Mouse (Mus musculus) ES-E14 (cell line): ENCODE data around the gene Kcnk5. TPM values are rescaled to one million over a fixed set of nuclear protein-coding genes. Genes with fewer than 3 reads are reported as not detected.

ENCODE experiments used
- DNase-seq: peaks from one replicate; pipeline ENCODE4 v3.0.0-alpha.2; 2013; ENCODE audit warnings: low read depth, low spot score
- H3K27ac ChIP-seq: 2 replicates; pipeline ENCODE4 v1.5.1; 2012; ENCODE audit warnings: low read depth, mild to moderate bottlenecking, low read length, moderate library complexity, mixed read lengths; ENCODE audit not compliant: poor library complexity, insufficient read depth, severe bottlenecking
- H3K36me3 ChIP-seq: 2 replicates; pipeline ENCODE4 v1.6.1; 2012; ENCODE audit warnings: mild to moderate bottlenecking, low read length, moderate library complexity, mixed read lengths; ENCODE audit not compliant: control insufficient read depth, poor library complexity, insufficient read depth, severe bottlenecking
- H3K4me1 ChIP-seq, 2 experiments: fragments of 150-350 bp in 1 of 2; sonication (generic) in 1 of 2; 2 replicates each; pipeline ENCODE4 v1.6.1; 2012; ENCODE audit warnings: low read length in 2 of 2, mild to moderate bottlenecking in 1 of 2, mixed read lengths in 1 of 2; ENCODE audit not compliant: control insufficient read depth in 2 of 2, insufficient read depth in 2 of 2, poor library complexity in 1 of 2
- H3K4me3 ChIP-seq, 2 experiments: fragments of 150-350 bp in 1 of 2; sonication (generic) in 1 of 2; 2 replicates each; pipeline ENCODE4 v1.5.1; 2012; ENCODE audit warnings: low read length in 2 of 2, low read depth in 1 of 2, mild to moderate bottlenecking in 1 of 2, mixed read lengths in 1 of 2; ENCODE audit not compliant: insufficient read depth in 1 of 2, poor library complexity in 1 of 2, severe bottlenecking in 1 of 2
- H3K9ac ChIP-seq: 2 replicates; pipeline ENCODE4 v1.6.1; 2012; ENCODE audit warnings: low read depth, mild to moderate bottlenecking, low read length, mixed read lengths; ENCODE audit not compliant: poor library complexity, insufficient read depth, severe bottlenecking
- H3K9me3 ChIP-seq: fragments of 150-350 bp; sonication (generic); 2 replicates; pipeline ENCODE4 v1.6.1; 2012; ENCODE audit warnings: low read depth, mild to moderate bottlenecking, low read length; ENCODE audit not compliant: control insufficient read depth, insufficient read depth
- CHD2 ChIP-seq: IDR thresholded peaks from 2 replicates; pipeline ENCODE4 v1.6.1; 2014; ENCODE audit warnings: mild to moderate bottlenecking, low read depth, low read length, inconsistent platforms
- HCFC1 ChIP-seq: IDR thresholded peaks from 2 replicates; pipeline ENCODE4 v1.6.1; 2012; ENCODE audit warnings: low read length, inconsistent platforms, borderline replicate concordance; ENCODE audit not compliant: insufficient read depth
- MAFK ChIP-seq: IDR thresholded peaks from 2 replicates; pipeline ENCODE4 v1.6.1; 2014; ENCODE audit warnings: mild to moderate bottlenecking, low read depth, low read length, inconsistent platforms; ENCODE audit not compliant: insufficient read depth
- ZC3H11A ChIP-seq: IDR thresholded peaks from 2 replicates; pipeline ENCODE4 v1.6.1; 2012; ENCODE audit warnings: low read depth, mild to moderate bottlenecking, inconsistent platforms, low read length, borderline replicate concordance
- ZNF384 ChIP-seq: IDR thresholded peaks from 2 replicates; pipeline ENCODE4 v1.6.1; 2012; ENCODE audit warnings: low read depth, low read length, inconsistent platforms
- in situ Hi-C, 2 experiments: fragments of 600-800 bp; cut with MboI; formaldehyde crosslinking; loops; one replicate each; pipeline ENCODE4 v1.15.1; 2025; ENCODE audit warnings: low sequenced_read_pairs in 2 of 2, inconsistent platforms in 1 of 2; ENCODE audit not compliant: unreplicated experiment in 2 of 2
- total RNA-seq: library from RNA; depleted of rRNA; stranded (reverse); fragments of 300-350 nt; gene quantifications from 2 replicates; pipeline ENCODE4 v1.2.3, GENCODE M21; 2012

Gene Kcnk5
- total RNA-seq, 1 experiment, result 68.6 TPM

DNA sequence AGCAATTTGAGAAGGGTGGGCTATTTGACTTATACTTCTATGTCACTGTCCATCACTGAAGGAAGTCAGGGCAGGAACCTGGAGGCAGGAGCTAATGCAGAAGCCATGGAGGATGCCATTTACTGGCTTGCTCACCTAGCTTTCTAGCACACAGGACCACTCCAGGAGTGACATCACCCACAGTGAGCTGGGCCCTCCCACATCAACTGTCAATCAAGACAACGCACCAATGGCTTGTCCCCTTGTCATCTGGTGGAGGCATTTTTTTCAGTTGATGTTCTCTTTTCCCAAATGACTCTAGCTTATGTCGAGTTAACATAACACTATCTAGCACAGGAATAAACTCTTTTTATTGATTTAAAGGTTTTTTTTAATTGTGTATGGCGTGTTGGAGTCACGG is 12.4 kb downstream of the Kcnk5 start:
- Histone ChIP-seq H3K9ac (no peak overlapping the region), H3K9me3 (no peaks in the 10 kb centered on the region), H3K4me3 (no peak overlapping the region), H3K36me3 (peaks cover 46% of the 10 kb centered on the region), H3K4me1 (peaks cover 12 to 27% of the 10 kb centered on the region in 2 experiments), H3K27ac (no peak overlapping the region)
- in situ Hi-C loops, result no loop called here
- DNase-seq, result no peak
- TF ChIP-seq ZC3H11A, result no peak
- TF ChIP-seq ZNF384, result 0 out of 2 replicates have a peak, but pooled peaks have one; percentile 17

DNA sequence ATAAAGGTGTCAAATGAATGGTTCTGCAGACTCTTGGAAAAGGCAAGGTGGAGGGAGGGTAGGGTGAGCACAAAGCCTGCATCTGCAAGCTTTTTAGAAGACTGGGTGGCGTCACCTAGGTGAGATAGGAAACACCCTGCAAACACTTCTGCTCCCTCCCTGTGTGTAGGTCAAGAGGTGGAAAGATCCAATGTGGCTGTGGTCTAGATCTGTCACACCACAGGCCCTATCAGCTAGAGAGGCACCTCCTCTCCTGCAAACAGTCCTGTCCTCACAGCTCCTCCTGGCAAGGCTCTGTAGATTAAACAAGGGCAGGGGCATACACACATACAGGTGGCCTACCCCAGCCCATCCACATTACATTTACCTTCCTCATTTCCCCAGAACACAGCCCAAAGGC is 13.1 kb downstream of the Kcnk5 start:
- peaks cover 11 to 27% of the 10 kb centered on the region in 2 experiments for H3K4me1 ChIP-seq
- H3K9me3 ChIP-seq, result no peaks in the 10 kb centered on the region
- H3K36me3 ChIP-seq, result peaks cover 47% of the 10 kb centered on the region
- no peak overlapping the region for H3K27ac ChIP-seq
- no peak overlapping the region for H3K9ac ChIP-seq
- no peak for TF ChIP-seq CHD2
- TF ChIP-seq ZNF384, result no peak
- no peak for TF ChIP-seq ZC3H11A
- no peak for TF ChIP-seq HCFC1
- TF ChIP-seq MAFK, result no peak
- H3K4me3 ChIP-seq, result no peak overlapping the region
- in situ Hi-C loops, result no loop called here
- DNase-seq, result no peak

DNA sequence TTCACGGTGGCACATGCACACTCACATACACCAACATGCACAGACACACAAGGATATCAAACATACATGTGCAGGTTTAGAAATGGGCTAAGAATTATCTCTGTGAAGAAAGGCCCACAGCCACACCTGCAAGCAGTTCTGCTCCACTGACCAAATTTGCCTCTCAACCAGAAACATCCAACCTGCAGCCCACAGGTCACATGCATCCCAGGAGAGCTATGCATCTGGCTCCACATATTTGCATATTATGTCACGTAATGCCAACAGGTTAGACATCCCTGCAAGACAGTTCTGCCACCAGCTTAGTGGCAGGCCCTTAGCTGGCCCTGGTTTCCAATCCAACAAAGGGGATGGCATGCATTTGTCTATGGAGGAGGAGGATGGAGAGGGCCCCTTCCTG is 13.6 kb downstream of the Kcnk5 start:
- Histone ChIP-seq H3K4me3 (no peak overlapping the region), H3K36me3 (peaks cover 50% of the 10 kb centered on the region), H3K9ac (no peak overlapping the region), H3K27ac (no peak overlapping the region), H3K4me1 (peaks cover 10 to 29% of the 10 kb centered on the region in 2 experiments; a peak in 3 of 4 replicates), H3K9me3 (no peaks in the 10 kb centered on the region)
- in situ Hi-C loops, result no loop called here
- DNase-seq, result no peak
- TF ChIP-seq ZC3H11A (no peak), ZNF384 (no peak), CHD2 (no peak), HCFC1 (no peak), MAFK (no peak)

DNA sequence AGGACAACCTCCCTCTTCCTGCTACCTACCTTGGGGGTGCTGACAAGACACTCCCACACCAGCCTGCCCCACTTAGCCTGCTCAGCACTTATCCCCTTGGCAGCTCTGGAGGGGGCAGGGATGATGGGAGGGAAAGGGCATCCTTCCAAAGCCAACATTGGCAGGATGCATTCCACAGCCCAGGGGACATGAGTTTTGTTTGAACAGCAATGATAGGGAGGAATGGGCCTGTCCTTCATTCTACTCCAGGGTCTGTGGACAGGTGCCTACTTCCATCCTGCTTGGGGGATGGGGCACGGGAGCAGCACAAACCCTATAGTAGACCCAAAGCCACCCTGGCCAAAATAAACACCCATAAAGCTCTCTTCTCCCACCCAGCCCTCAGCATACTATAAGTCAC is 16.2 kb downstream of the Kcnk5 start:
- no peak for DNase-seq
- Histone ChIP-seq H3K4me1 (peaks cover 5 to 35% of the 10 kb centered on the region in 2 experiments; a peak in 3 of 4 replicates), H3K9ac (no peak overlapping the region), H3K36me3 (peaks cover 43% of the 10 kb centered on the region), H3K9me3 (no peaks in the 10 kb centered on the region), H3K4me3 (no peak overlapping the region), H3K27ac (no peak overlapping the region)
- TF ChIP-seq ZC3H11A, result no peak
- no peak for TF ChIP-seq CHD2
- no peak for TF ChIP-seq ZNF384
- TF ChIP-seq HCFC1, result no peak
- TF ChIP-seq MAFK, result no peak
- in situ Hi-C loops, result no loop called here

DNA sequence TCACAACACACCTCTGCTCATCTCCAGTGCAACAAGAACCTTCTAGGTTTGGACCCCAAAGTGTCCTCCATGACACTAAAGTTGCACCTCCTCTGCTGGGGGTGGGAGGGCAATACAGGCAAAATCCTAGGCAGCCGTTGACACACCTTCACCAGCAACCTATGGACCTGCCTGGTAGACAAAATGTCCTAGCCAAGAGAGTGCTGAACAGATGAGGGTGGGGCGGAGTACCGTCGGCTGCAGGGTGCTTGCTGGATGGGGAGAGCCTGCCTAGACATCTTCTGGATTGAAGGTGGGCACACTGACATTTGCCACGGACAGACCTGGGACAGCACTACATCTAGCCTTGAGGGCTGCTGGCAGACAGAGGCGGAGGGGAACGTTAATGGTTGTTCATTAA is 17.2 kb downstream of the Kcnk5 start:
- Histone ChIP-seq H3K36me3 (peaks cover 49% of the 10 kb centered on the region), H3K9me3 (no peaks in the 10 kb centered on the region), H3K4me1 (peaks cover 7 to 42% of the 10 kb centered on the region in 2 experiments; a peak in 3 of 4 replicates), H3K9ac (no peak overlapping the region), H3K4me3 (no peak overlapping the region), H3K27ac (no peak overlapping the region)
- no peak for TF ChIP-seq MAFK
- no peak for TF ChIP-seq ZC3H11A
- TF ChIP-seq ZNF384, result no peak
- TF ChIP-seq HCFC1, result no peak
- no peak for TF ChIP-seq CHD2
- in situ Hi-C loops, result no loop called here
- DNase-seq, result no peak
